Mouse (Mus musculus): ENCODE results near the gene Slc36a3.

The Slc36a3 gene

GRCm38 (mm10) chr11:55076234-55076633 is 75.3 kb downstream of the Slc36a3 start:
- no peak for DNase-seq (ENCODE audit: low read depth, low spot score)

DNA sequence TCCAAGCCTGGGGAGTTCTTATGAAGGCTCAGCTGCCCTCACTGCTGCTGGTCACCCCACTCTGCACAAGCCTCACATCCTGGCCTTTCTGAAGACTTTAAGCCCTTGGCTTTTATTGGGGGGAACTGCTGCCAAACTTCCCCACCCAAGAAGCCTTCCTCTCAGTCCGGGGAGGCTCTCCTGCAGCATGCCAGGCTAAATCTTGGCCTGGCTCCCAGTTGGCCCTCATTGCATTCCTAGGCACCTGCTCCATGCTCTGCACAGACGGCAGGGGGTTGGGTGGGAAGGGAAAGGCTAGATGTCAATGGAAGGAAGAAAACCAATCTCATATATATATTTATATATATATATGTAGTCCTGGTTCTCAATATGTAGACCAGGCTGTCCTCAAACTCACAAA is 75.9 kb downstream of the Slc36a3 start:
- no peak for DNase-seq (ENCODE audit: low read depth, low spot score)

Data from R1 (cell line).